Mouse (Mus musculus) liver, embryonic 13.5 days (tissue): ENCODE measurements around the gene Cabp4. TPM values are rescaled to one million over a fixed set of nuclear protein-coding genes. Genes with fewer than 3 reads are reported as not detected.

Experiments used
- ATAC-seq: fragments of 200-750 bp; cut with Nextera tagmentation; 2 replicates; pipeline ENCODE4 v1.8.0; 2017; ENCODE audit warnings: low read depth, mild to moderate bottlenecking, moderate number of reproducible peaks, moderate library complexity
- DNase-seq: peaks from one replicate; pipeline ENCODE4 v3.0.0; 2022
- H3K27ac ChIP-seq: fragments of 300-500 bp; sonication (generic); 2 replicates; pipeline ENCODE4 v1.5.1; 2015; ENCODE audit warnings: moderate library complexity, mild to moderate bottlenecking, inconsistent platforms
- H3K27me3 ChIP-seq: fragments of 300-500 bp; sonication (generic); 2 replicates; pipeline ENCODE4 v1.6.1; 2015; ENCODE audit warnings: mild to moderate bottlenecking, inconsistent platforms
- H3K36me3 ChIP-seq: fragments of 300-500 bp; sonication (generic); 2 replicates; pipeline ENCODE4 v1.6.1; 2015; ENCODE audit warnings: mild to moderate bottlenecking, inconsistent platforms
- H3K4me1 ChIP-seq: fragments of 300-500 bp; sonication (generic); replicated peaks from 2 replicates; pipeline ENCODE4 v1.6.1; 2015; ENCODE audit warnings: inconsistent platforms
- H3K4me2 ChIP-seq: fragments of 300-500 bp; sonication (generic); 2 replicates; pipeline ENCODE4 v1.6.1; 2015; ENCODE audit warnings: inconsistent platforms, mild to moderate bottlenecking, moderate library complexity
- H3K4me3 ChIP-seq: fragments of 300-500 bp; sonication (generic); replicated peaks from 2 replicates; pipeline ENCODE4 v1.5.1; 2015; ENCODE audit warnings: mild to moderate bottlenecking, inconsistent platforms
- H3K9ac ChIP-seq: fragments of 300-500 bp; sonication (generic); 2 replicates; pipeline ENCODE4 v1.6.1; 2015; ENCODE audit warnings: mild to moderate bottlenecking, inconsistent platforms
- H3K9me3 ChIP-seq: fragments of 300-500 bp; sonication (generic); replicated peaks from 2 replicates; pipeline ENCODE4 v1.6.1; 2016; ENCODE audit warnings: inconsistent platforms
- WGBS: fragments of 180-500 bp; shearing (Covaris S2); methylation state at CpG from one replicate; pipeline ENCODE4 v1.1.7; 2015; ENCODE audit not compliant: insufficient replicate concordance; 5-methylcytosine and 5-hydroxymethylcytosine counted together
- polyA plus RNA-seq: library from polyadenylated mRNA; unstranded; fragments of >200 nt; fragmentation: Nextera tagmentation; extraction: Ambion mirVana; gene quantifications from 2 replicates; pipeline ENCODE4 v1.2.1, GENCODE M21; 2015

Gene Cabp4
- polyA plus RNA-seq, 1 experiment from 2014 or later: 0.07 TPM

DNA sequence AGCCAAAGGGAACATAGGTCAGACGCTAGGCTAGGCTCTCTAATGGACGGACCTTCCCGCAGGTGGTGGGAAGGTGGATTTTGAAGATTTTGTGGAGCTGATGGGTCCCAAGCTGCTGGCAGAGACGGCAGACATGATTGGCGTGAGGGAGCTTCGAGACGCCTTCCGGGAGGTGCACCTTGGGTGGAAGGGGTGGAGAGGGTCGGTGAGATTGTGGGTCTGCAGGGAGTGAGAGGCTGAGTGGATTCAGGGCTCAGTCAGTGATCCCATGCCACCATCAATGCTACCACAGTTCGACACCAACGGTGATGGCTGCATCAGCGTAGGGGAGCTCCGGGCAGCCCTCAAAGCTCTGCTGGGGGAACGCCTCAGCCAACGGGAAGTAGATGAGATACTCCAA lies 57.7 kb downstream of the Cabp4 start:
- Histone ChIP-seq H3K4me1 (peaks cover 18% of the 10 kb centered on the region), H3K27me3 (peaks cover 17% of the 10 kb centered on the region), H3K4me2 (no peak overlapping the region), H3K9ac (no peak overlapping the region), H3K36me3 (no peaks in the 10 kb centered on the region), H3K4me3 (no peak overlapping the region), H3K9me3 (no peaks in the 10 kb centered on the region), H3K27ac (no peak overlapping the region)
- 75% methylated on average over 15 of the region's 15 CpGs for WGBS
- no peak for DNase-seq
- no peak for ATAC-seq

Other genes starting within 250 kb of the Cabp4 start
- 18.0 and 18.8 TPM in 2 replicates for gene Tcirg1, start 236.9 kb downstream of the Cabp4 start, polyA plus RNA-seq
- 189 and 217 TPM in 2 replicates for gene Ndufs8, start 231.3 kb downstream of the Cabp4 start, polyA plus RNA-seq
- 3.3 and 3.7 TPM in 2 replicates for gene Aldh3b1, start 214.2 kb downstream of the Cabp4 start, polyA plus RNA-seq
- gene Unc93b1, start 208.8 kb downstream of the Cabp4 start, polyA plus RNA-seq: 17.6 and 18.3 TPM in 2 replicates
- gene Aldh3b3, start 185.4 kb downstream of the Cabp4 start, polyA plus RNA-seq: not detected in 2 replicates
- 0.30 and 0.45 TPM in 2 replicates for gene Aldh3b2, start 171.7 kb downstream of the Cabp4 start, polyA plus RNA-seq
- gene Acy3, start 157.5 kb downstream of the Cabp4 start, polyA plus RNA-seq: 9.5 and 10.2 TPM in 2 replicates
- 0.47 and 0.54 TPM in 2 replicates for gene Tbx10, start 151.3 kb downstream of the Cabp4 start, polyA plus RNA-seq
- gene Nudt8, start 143.5 kb downstream of the Cabp4 start, polyA plus RNA-seq: 13.8 and 15.9 TPM in 2 replicates
- 0.55 and 0.59 TPM in 2 replicates for gene Gm49405, start 143.4 kb downstream of the Cabp4 start, polyA plus RNA-seq
- 0.80 and 0.82 TPM in 2 replicates for gene Doc2g, start 140.7 kb downstream of the Cabp4 start, polyA plus RNA-seq
- gene Ndufv1, start 131.2 kb downstream of the Cabp4 start, polyA plus RNA-seq: 171 and 174 TPM in 2 replicates
- 629 and 652 TPM in 2 replicates for gene Gstp1, start 106.0 kb downstream of the Cabp4 start, polyA plus RNA-seq
- 7.7 and 11.2 TPM in 2 replicates for gene Gstp2, start 98.0 kb downstream of the Cabp4 start, polyA plus RNA-seq
- gene Gstp3, start 84.5 kb downstream of the Cabp4 start, polyA plus RNA-seq: 28.0 and 28.3 TPM in 2 replicates
- gene Cabp2, start 62.5 kb downstream of the Cabp4 start, polyA plus RNA-seq: 0.43 and 0.67 TPM in 2 replicates
- 94.3 and 94.7 TPM in 2 replicates for gene Cdk2ap2, start 46.9 kb downstream of the Cabp4 start, polyA plus RNA-seq
- 2.8 and 3.1 TPM in 2 replicates for gene Pitpnm1, start 44.0 kb downstream of the Cabp4 start, polyA plus RNA-seq
- gene Aip, start 18.2 kb downstream of the Cabp4 start, polyA plus RNA-seq: 37.7 and 38.9 TPM in 2 replicates
- gene Gpr152, start 4.2 kb downstream of the Cabp4 start, polyA plus RNA-seq: 0.02 TPM in 1 of 2 replicates, not detected in the other
- 70.7 and 72.6 TPM in 2 replicates for gene Coro1b, start 4.6 kb upstream of the Cabp4 start, polyA plus RNA-seq
- 18.8 and 21.3 TPM in 2 replicates for gene Ptprcap, start 9.6 kb upstream of the Cabp4 start, polyA plus RNA-seq
- 30.0 and 34.2 TPM in 2 replicates for gene Rps6kb2, start 19.3 kb upstream of the Cabp4 start, polyA plus RNA-seq
- 0.38 and 0.43 TPM in 2 replicates for gene Carns1, start 31.4 kb upstream of the Cabp4 start, polyA plus RNA-seq
- 3.7 TPM in 2 replicates for gene Tbc1d10c, start 47.3 kb upstream of the Cabp4 start, polyA plus RNA-seq
- gene Ppp1ca, start 48.0 kb upstream of the Cabp4 start, polyA plus RNA-seq: 517 and 527 TPM in 2 replicates
- gene Rad9a, start 57.6 kb upstream of the Cabp4 start, polyA plus RNA-seq: 17.4 and 20.7 TPM in 2 replicates
- 0.35 and 0.46 TPM in 2 replicates for gene Clcf1, start 70.2 kb upstream of the Cabp4 start, polyA plus RNA-seq
- not detected in 2 replicates for gene AC109138.7, start 70.3 kb upstream of the Cabp4 start, polyA plus RNA-seq
- gene Pold4, start 87.9 kb upstream of the Cabp4 start, polyA plus RNA-seq: 8.3 and 12.3 TPM in 2 replicates
- 1.3 and 1.7 TPM in 2 replicates for gene Ssh3, start 125.1 kb upstream of the Cabp4 start, polyA plus RNA-seq
- 0.57 and 0.74 TPM in 2 replicates for gene Ankrd13d, start 139.1 kb upstream of the Cabp4 start, polyA plus RNA-seq
- 10.1 and 10.3 TPM in 2 replicates for gene Grk2, start 162.2 kb upstream of the Cabp4 start, polyA plus RNA-seq